In genomic region chr14:11807465-11807864, GRCm38 (mm10) we compare ENCODE assay signal across 21 mouse cellular contexts.
A peak's percentile ranks its signal among the peaks of the same experiment; 100 is the strongest.
DNase-seq lines count a peak whose midpoint lies in the region; ATAC-seq and TF ChIP-seq lines count a peak whose summit lies in the region.
"Had no signal": no experiment of that assay in that cellular context is flagged by ENCODE, and none has a peak within 500 bp of the region (broad histone marks: within the 10 kb centered on the region; RNA-seq: fewer than 3 reads in every experiment).

No protein-coding gene starts in this region.

- no peaks in the 10 kb centered on the region for H3K36me3 ChIP-seq in kidney, postnatal 0 days (ENCODE audit: insufficient read depth, low read length)
- H3K36me3 ChIP-seq: embryonic facial prominence, embryonic 13.5 days; forebrain, embryonic 12.5 days; heart, embryonic 10.5 days; heart, embryonic 15.5 days; hindbrain, embryonic 10.5 days had no signal

- H3K27ac ChIP-seq in kidney, postnatal 0 days: peak overlapping the region; percentile 8; the same call in 1 of the 2 replicates
- H3K27ac ChIP-seq: embryonic facial prominence, embryonic 13.5 days; forebrain, embryonic 12.5 days; heart, embryonic 10.5 days; heart, embryonic 15.5 days; hindbrain, embryonic 10.5 days; hindbrain, embryonic 14.5 days had no signal

- H3K4me1 ChIP-seq in kidney, postnatal 0 days (replicated peaks; ENCODE audit: insufficient read depth, low read length): peaks cover 28% of the 10 kb centered on the region
- H3K4me1 ChIP-seq: hindbrain, embryonic 10.5 days had no signal

- intact Hi-C loops in heart, postnatal 25 days (cut with DNase I): no loop called here

- H3K9me3 ChIP-seq in kidney, postnatal 0 days (replicated peaks; ENCODE audit: low read length): no peaks in the 10 kb centered on the region
- H3K9me3 ChIP-seq: embryonic facial prominence, embryonic 13.5 days; forebrain, embryonic 12.5 days; heart, embryonic 10.5 days; heart, embryonic 15.5 days; hindbrain, embryonic 10.5 days had no signal

- H3K27me3 ChIP-seq in kidney, postnatal 0 days (ENCODE audit: insufficient read depth, low read length): no peaks in the 10 kb centered on the region
- H3K27me3 ChIP-seq: embryonic facial prominence, embryonic 13.5 days; forebrain, embryonic 12.5 days; heart, embryonic 15.5 days had no signal

- 0 out of 2 replicates have a peak, but pooled peaks have one; percentile 25 for ATAC-seq in kidney, postnatal 0 days (replicated peaks; ENCODE audit: low FRiP score, low read depth)
- ATAC-seq: activated CD4-positive, CD25-positive, alpha-beta regulatory T cell, adult 4 months; forebrain, embryonic 16.5 days had no signal

- no peak for TF ChIP-seq CTCF in kidney, postnatal 0 days (IDR thresholded peaks at IDR 0.05; ENCODE audit: low read depth)

- DNase-seq in heart, adult 11 months: peak; percentile 70
- no peak for DNase-seq in heart, postnatal 25 days (ENCODE audit: low spot score)
- DNase-seq in kidney, adult 9 months: peak; percentile 18
- no peak for DNase-seq in kidney, adult 8-10 months
- peak; percentile 33 for DNase-seq in kidney, postnatal 0 days (ENCODE audit: low spot score)
- DNase-seq in kidney, postnatal 36 days: no peak
- DNase-seq in thymus, postnatal 10 days (ENCODE audit: low spot score in 2 of 2): no peak
- DNase-seq: adrenal gland, postnatal 14 days; cerebellum, adult 18-20 months; cerebellum, adult 9-11 months; cerebellum, postnatal 36 days; gastrocnemius, postnatal 25 days; heart, postnatal 14 days had no signal

- peak overlapping the region; percentile 19; the same call in 1 of the 2 replicates for H3K4me2 ChIP-seq in kidney, postnatal 0 days (ENCODE audit: low read length)
- H3K4me2 ChIP-seq: embryonic facial prominence, embryonic 13.5 days; forebrain, embryonic 12.5 days; heart, embryonic 15.5 days; hindbrain, embryonic 14.5 days had no signal

- WGBS in kidney, postnatal 0 days: 49% methylated on average over 4 of the region's 4 CpGs

- no peak overlapping the region for H3K4me3 ChIP-seq in kidney, postnatal 0 days (replicated peaks; ENCODE audit: low read depth, low read length)
- H3K4me3 ChIP-seq: embryonic facial prominence, embryonic 13.5 days; forebrain, embryonic 12.5 days; heart, embryonic 10.5 days; heart, embryonic 15.5 days; hindbrain, embryonic 10.5 days had no signal

- H3K9ac ChIP-seq in kidney, postnatal 0 days (ENCODE audit: low read depth, low read length): no peak overlapping the region
- H3K9ac ChIP-seq: embryonic facial prominence, embryonic 13.5 days; forebrain, embryonic 12.5 days; heart, embryonic 15.5 days; hindbrain, embryonic 14.5 days had no signal

Comparison
In these comparisons a context has a peak if more than half of its experiments do, and no peak if none do; other contexts are left out.
1. DNase-seq: peak in heart, adult 11 months (single experiment), kidney, adult 9 months (single experiment) and kidney, postnatal 0 days (single experiment); none in heart, postnatal 25 days (single experiment), kidney, adult 8-10 months (0 of 2), kidney, postnatal 36 days (0 of 2) and thymus, postnatal 10 days (0 of 2).